Mouse (Mus musculus): ENCODE measurements around the gene Cdh1. TPM values are rescaled to one million over a fixed set of nuclear protein-coding genes. Genes with fewer than 3 reads are reported as not detected.

The Cdh1 gene
- polyA plus RNA-seq, 1 experiment from 2014 or later, result 19.8 TPM

DNA sequence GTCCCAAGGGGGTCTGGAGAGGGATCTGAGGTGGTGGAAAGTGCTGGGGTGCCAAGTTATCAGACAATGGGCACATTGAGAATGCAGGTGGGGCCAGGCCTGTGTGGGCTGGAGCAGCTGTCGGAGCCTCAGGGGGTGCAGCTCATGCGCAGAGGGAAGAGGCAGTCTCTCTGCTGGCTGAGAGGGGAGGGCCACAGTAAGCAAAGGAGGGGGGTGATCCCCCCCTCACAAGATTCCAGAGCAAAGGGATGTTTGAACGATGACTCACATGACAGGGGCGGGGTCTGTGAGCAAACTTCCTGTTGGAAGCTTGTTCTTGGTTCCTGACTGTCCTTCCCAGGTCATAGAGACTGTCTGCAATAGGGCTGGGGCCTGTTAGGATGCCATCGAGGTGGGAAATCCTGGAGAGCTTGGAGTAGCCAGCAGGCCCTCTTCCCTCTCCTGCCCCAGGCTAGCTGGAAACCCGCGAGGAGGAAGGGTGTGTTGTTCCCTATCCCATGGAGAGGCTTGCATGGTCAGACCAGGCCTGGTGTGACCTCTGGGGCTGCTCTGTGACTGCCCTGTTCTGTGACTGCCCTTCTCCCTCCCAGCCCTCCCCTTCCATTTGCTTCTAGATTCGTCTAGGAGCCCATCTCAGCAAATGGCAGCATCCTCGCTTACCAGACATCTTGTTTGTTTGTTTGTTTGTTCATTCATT is 16.5 kb downstream of the Cdh1 start:
- H3K27ac ChIP-seq (replicated peaks; ENCODE audit: low read depth, low read length), result no peak overlapping the region
- H3K4me3 ChIP-seq (ENCODE audit: low read depth, low read length), result no peak overlapping the region
- H3K4me2 ChIP-seq (ENCODE audit: low read depth, low read length), result no peak overlapping the region
- DNase-seq (ENCODE audit: low spot score) (peak; percentile 71), ATAC-seq (replicated peaks; ENCODE audit: insufficient number of reproducible peaks, low FRiP score, low TSS enrichment, low read depth) (peak; percentile 57; the same call in 1 of the 2 replicates)
- H3K27me3 ChIP-seq (ENCODE audit: control insufficient read depth, insufficient read depth, low read length), result no peaks in the 10 kb centered on the region
- H3K36me3 ChIP-seq (replicated peaks; ENCODE audit: control insufficient read depth, insufficient read depth, low read depth, low read length), result no peaks in the 10 kb centered on the region
- peak overlapping the region; percentile 32; the same call in 1 of the 2 replicates for H3K9ac ChIP-seq (replicated peaks; ENCODE audit: low read length)
- H3K4me1 ChIP-seq (ENCODE audit: control insufficient read depth, insufficient read depth, low read length), result peaks cover 4% of the 10 kb centered on the region; the same call in 1 of the 2 replicates
- H3K9me3 ChIP-seq (replicated peaks; ENCODE audit: control insufficient read depth, low read length), result no peaks in the 10 kb centered on the region
- 42% methylated on average over 9 of the region's 9 CpGs for WGBS

DNA sequence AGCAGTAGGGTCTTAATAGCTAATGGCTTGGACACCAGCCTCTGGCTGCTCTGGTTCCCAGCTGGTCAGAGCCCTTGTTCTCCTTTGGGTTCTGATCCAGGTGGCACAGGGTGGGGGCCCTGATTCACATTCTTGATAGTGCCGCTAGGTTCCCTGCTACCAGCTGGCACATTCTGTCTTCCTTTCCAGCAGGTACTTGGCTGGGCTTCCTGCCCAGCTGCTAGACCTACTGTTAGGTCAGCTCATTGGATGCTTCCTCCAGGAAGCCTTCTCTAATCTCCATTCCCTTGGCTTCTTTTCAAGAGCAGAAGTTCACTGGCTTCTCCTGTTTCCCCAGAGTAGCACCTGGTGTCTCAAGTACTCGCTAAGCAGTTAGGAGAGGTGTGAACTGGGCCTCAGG is 17.3 kb downstream of the Cdh1 start:
- Histone ChIP-seq H3K27ac (replicated peaks; ENCODE audit: low read depth, low read length) (no peak overlapping the region), H3K27me3 (ENCODE audit: control insufficient read depth, insufficient read depth, low read length) (no peaks in the 10 kb centered on the region), H3K36me3 (replicated peaks; ENCODE audit: control insufficient read depth, insufficient read depth, low read depth, low read length) (no peaks in the 10 kb centered on the region), H3K9ac (replicated peaks; ENCODE audit: low read length) (no peak overlapping the region), H3K4me1 (ENCODE audit: control insufficient read depth, insufficient read depth, low read length) (no peaks in the 10 kb centered on the region), H3K4me2 (ENCODE audit: low read depth, low read length) (no peak overlapping the region), H3K9me3 (replicated peaks; ENCODE audit: control insufficient read depth, low read length) (no peaks in the 10 kb centered on the region), H3K4me3 (ENCODE audit: low read depth, low read length) (no peak overlapping the region)
- DNase-seq (ENCODE audit: low spot score) (no peak), ATAC-seq (replicated peaks; ENCODE audit: insufficient number of reproducible peaks, low FRiP score, low TSS enrichment, low read depth) (no peak)
- whole genome bisulfite sequencing, result 88% methylated on average over 2 of the region's 2 CpGs

DNA sequence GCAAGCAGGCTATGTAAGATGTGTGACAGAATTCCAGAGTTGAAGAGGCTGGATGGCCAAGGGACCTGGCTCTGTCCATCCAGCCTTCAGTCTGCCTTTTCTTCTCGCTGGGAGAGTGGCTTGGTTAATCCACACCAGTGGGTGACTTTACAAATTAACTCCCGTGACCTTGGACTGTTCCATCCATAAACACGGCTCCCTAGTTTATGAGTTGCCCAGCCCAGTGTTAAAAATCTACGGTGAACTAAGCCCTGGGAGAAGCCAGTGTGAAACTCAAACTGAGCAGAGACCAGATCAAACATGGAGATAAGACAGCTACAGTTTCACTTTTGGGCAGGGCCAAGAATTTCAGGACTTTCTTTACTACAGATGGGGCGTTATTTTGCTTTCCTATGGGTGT is 19.9 kb downstream of the Cdh1 start:
- Histone ChIP-seq H3K27me3 (ENCODE audit: control insufficient read depth, insufficient read depth, low read length) (no peaks in the 10 kb centered on the region), H3K4me1 (ENCODE audit: control insufficient read depth, insufficient read depth, low read length) (no peaks in the 10 kb centered on the region), H3K4me3 (ENCODE audit: low read depth, low read length) (no peak overlapping the region), H3K4me2 (ENCODE audit: low read depth, low read length) (no peak overlapping the region), H3K36me3 (replicated peaks; ENCODE audit: control insufficient read depth, insufficient read depth, low read depth, low read length) (no peaks in the 10 kb centered on the region), H3K27ac (replicated peaks; ENCODE audit: low read depth, low read length) (no peak overlapping the region), H3K9ac (replicated peaks; ENCODE audit: low read length) (no peak overlapping the region), H3K9me3 (replicated peaks; ENCODE audit: control insufficient read depth, low read length) (no peaks in the 10 kb centered on the region)
- 55% methylated on average over 5 of the region's 5 CpGs for WGBS
- DNase-seq (ENCODE audit: low spot score) (no peak), ATAC-seq (replicated peaks; ENCODE audit: insufficient number of reproducible peaks, low FRiP score, low TSS enrichment, low read depth) (no peak)

- no peaks in the 10 kb centered on the region for H3K9me3 ChIP-seq (replicated peaks; ENCODE audit: control insufficient read depth, low read length)
- WGBS, result 87% methylated on average over 3 of the region's 3 CpGs
- no peak overlapping the region for H3K4me3 ChIP-seq (ENCODE audit: low read depth, low read length)
- H3K9ac ChIP-seq (replicated peaks; ENCODE audit: low read length), result no peak overlapping the region
- H3K4me1 ChIP-seq (ENCODE audit: control insufficient read depth, insufficient read depth, low read length), result no peaks in the 10 kb centered on the region
- ATAC-seq (replicated peaks; ENCODE audit: insufficient number of reproducible peaks, low FRiP score, low TSS enrichment, low read depth), result no peak
- DNase-seq (ENCODE audit: low spot score), result no peak
- H3K36me3 ChIP-seq (replicated peaks; ENCODE audit: control insufficient read depth, insufficient read depth, low read depth, low read length), result no peaks in the 10 kb centered on the region
- no peak overlapping the region for H3K27ac ChIP-seq (replicated peaks; ENCODE audit: low read depth, low read length)
- H3K4me2 ChIP-seq (ENCODE audit: low read depth, low read length), result no peak overlapping the region
- no peaks in the 10 kb centered on the region for H3K27me3 ChIP-seq (ENCODE audit: control insufficient read depth, insufficient read depth, low read length)
Observed at GRCm38 (mm10) chr8:106623451-106623850, 20.3 kb downstream of the Cdh1 start.

DNA sequence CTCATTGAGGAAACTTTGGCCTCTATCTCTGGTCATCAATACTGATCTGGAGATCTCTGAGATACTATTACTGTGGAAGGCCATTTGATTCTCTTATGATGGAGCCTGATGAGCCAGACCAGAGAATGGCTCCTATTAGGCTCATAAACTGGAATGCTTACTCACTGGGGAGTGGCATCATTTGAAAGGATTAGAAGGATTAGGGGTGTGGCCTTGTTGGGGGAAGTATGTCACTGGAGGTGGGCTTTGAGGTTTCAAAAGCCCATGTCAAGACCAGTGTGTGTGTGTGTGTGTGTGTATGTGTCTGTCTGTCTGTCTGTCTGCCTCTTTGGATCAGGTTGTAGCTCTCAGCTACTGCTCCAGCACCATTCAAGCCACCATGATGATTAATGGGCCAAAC is 20.8 kb downstream of the Cdh1 start:
- no peaks in the 10 kb centered on the region for H3K9me3 ChIP-seq (replicated peaks; ENCODE audit: control insufficient read depth, low read length)
- DNase-seq (ENCODE audit: low spot score) (no peak), ATAC-seq (replicated peaks; ENCODE audit: insufficient number of reproducible peaks, low FRiP score, low TSS enrichment, low read depth) (no peak)
- no peak overlapping the region for H3K27ac ChIP-seq (replicated peaks; ENCODE audit: low read depth, low read length)
- no peaks in the 10 kb centered on the region for H3K4me1 ChIP-seq (ENCODE audit: control insufficient read depth, insufficient read depth, low read length)
- no peaks in the 10 kb centered on the region for H3K36me3 ChIP-seq (replicated peaks; ENCODE audit: control insufficient read depth, insufficient read depth, low read depth, low read length)
- H3K4me2 ChIP-seq (ENCODE audit: low read depth, low read length), result no peak overlapping the region
- H3K9ac ChIP-seq (replicated peaks; ENCODE audit: low read length), result no peak overlapping the region
- H3K27me3 ChIP-seq (ENCODE audit: control insufficient read depth, insufficient read depth, low read length), result no peaks in the 10 kb centered on the region
- H3K4me3 ChIP-seq (ENCODE audit: low read depth, low read length), result no peak overlapping the region

DNA sequence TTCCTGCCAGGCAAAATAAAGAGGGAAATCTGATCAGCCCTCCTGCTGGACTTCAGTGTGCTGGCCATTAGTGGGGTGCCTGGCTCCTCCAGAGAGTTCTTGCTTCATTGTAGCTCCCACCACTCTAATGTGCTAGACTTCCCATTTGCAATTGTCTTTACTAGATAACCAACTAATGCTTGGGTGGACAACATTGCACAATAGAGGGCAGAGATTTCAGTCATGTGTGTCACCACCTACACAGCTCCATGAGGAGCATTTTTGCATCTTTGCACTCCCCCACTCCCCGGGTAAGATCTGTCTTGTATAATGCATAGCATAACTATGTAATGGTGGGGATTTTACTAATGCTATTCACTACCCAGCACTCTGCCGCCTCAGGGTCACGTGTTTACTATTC is 21.6 kb downstream of the Cdh1 start:
- Histone ChIP-seq H3K9me3 (replicated peaks; ENCODE audit: control insufficient read depth, low read length) (no peaks in the 10 kb centered on the region), H3K27me3 (ENCODE audit: control insufficient read depth, insufficient read depth, low read length) (no peaks in the 10 kb centered on the region), H3K4me2 (ENCODE audit: low read depth, low read length) (no peak overlapping the region), H3K4me3 (ENCODE audit: low read depth, low read length) (no peak overlapping the region), H3K27ac (replicated peaks; ENCODE audit: low read depth, low read length) (no peak overlapping the region), H3K36me3 (replicated peaks; ENCODE audit: control insufficient read depth, insufficient read depth, low read depth, low read length) (no peaks in the 10 kb centered on the region), H3K9ac (replicated peaks; ENCODE audit: low read length) (no peak overlapping the region), H3K4me1 (ENCODE audit: control insufficient read depth, insufficient read depth, low read length) (no peaks in the 10 kb centered on the region)
- WGBS, result 81% methylated on average over 3 of the region's 3 CpGs
- ATAC-seq (replicated peaks; ENCODE audit: insufficient number of reproducible peaks, low FRiP score, low TSS enrichment, low read depth), result no peak
- no peak for DNase-seq (ENCODE audit: low spot score)

DNA sequence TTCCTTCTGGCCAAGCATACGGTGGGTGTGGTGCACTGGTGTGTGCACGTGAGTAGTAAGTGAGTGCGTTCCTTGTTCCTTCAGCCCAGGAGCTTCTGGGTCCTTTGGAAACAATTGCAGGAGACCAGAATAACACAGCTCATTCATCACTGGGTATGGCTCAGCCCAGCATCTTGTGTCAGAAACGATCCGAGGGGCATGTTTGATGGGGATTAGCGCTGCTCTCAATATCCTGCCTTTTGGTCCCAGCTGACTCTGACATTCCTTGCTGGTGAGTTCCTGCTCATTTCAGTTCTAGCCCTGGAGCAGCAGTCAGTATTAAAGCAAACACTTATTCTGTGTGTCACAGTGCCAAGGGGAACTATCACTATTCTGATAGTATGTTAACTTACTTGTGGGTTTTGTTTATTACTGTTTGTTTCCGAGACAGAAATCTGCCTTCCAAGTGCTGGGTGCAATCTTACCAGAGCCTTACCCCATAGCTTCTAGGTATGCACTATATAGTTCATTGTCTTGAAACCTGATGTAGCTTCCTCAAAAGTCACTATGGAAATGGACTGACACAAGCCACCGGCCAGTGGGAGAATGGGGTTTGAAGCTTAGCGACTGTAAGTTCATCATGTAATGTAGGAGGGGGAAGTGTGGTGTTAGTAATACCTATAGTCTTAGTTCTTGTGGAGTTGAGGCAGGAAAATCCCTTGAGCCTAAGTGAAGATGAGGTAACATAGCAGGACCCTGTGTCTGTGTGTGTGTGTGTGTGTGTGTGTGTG is 23.1 kb downstream of the Cdh1 start:
- H3K27me3 ChIP-seq (ENCODE audit: control insufficient read depth, insufficient read depth, low read length), result no peaks in the 10 kb centered on the region
- H3K4me3 ChIP-seq (ENCODE audit: low read depth, low read length), result no peak overlapping the region
- no peak overlapping the region for H3K27ac ChIP-seq (replicated peaks; ENCODE audit: low read depth, low read length)
- 66% methylated on average over 9 of the region's 9 CpGs for WGBS
- no peak overlapping the region for H3K9ac ChIP-seq (replicated peaks; ENCODE audit: low read length)
- no peaks in the 10 kb centered on the region for H3K36me3 ChIP-seq (replicated peaks; ENCODE audit: control insufficient read depth, insufficient read depth, low read depth, low read length)
- H3K4me2 ChIP-seq (ENCODE audit: low read depth, low read length), result no peak overlapping the region
- ATAC-seq (replicated peaks; ENCODE audit: insufficient number of reproducible peaks, low FRiP score, low TSS enrichment, low read depth), result no peak
- no peak for DNase-seq (ENCODE audit: low spot score)
- H3K4me1 ChIP-seq (ENCODE audit: control insufficient read depth, insufficient read depth, low read length), result no peaks in the 10 kb centered on the region
- H3K9me3 ChIP-seq (replicated peaks; ENCODE audit: control insufficient read depth, low read length), result no peaks in the 10 kb centered on the region

DNA sequence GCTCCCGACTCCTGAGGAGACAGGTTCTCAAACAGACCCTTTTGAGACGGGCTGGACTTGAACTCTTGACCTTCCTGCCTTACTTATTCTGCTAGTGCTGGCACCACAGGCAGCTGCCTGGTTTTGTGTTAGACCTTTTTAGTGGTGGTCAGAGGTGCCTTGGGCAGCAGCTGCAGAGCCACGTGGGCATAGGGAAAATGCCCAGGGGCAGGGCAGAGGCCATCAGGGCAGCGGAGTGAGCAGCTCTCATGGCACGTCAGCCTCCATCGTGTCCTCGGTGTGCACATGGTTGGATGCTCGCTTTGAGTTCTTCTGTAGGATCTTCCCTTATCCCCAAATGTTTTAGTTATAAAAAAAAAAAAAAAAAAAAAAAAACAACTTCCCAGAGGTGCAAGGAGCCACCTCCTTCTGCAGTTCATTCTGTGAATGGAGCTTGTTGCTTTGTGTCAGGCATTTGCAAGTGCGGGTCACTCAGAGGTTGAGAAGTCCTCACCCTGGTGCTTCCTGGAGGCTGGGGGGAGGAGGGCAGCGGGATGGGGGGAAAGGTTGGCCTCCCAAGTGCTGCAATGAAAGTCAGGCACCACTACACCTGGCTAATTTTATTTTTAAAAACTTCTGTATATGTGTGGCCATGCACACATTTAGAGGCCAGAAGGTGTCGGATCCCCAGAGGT is 25.3 kb downstream of the Cdh1 start:
- Histone ChIP-seq H3K27me3 (ENCODE audit: control insufficient read depth, insufficient read depth, low read length) (no peaks in the 10 kb centered on the region), H3K36me3 (replicated peaks; ENCODE audit: control insufficient read depth, insufficient read depth, low read depth, low read length) (no peaks in the 10 kb centered on the region), H3K4me2 (ENCODE audit: low read depth, low read length) (no peak overlapping the region), H3K9me3 (replicated peaks; ENCODE audit: control insufficient read depth, low read length) (no peaks in the 10 kb centered on the region), H3K4me3 (ENCODE audit: low read depth, low read length) (no peak overlapping the region), H3K27ac (replicated peaks; ENCODE audit: low read depth, low read length) (no peak overlapping the region), H3K4me1 (ENCODE audit: control insufficient read depth, insufficient read depth, low read length) (no peaks in the 10 kb centered on the region), H3K9ac (replicated peaks; ENCODE audit: low read length) (no peak overlapping the region)
- ATAC-seq (replicated peaks; ENCODE audit: insufficient number of reproducible peaks, low FRiP score, low TSS enrichment, low read depth) (no peak), DNase-seq (ENCODE audit: low spot score) (no peak)
- 70% methylated on average over 11 of the region's 11 CpGs for WGBS

Measured in embryonic facial prominence, embryonic 11.5 days (tissue).